Mouse (Mus musculus) hindbrain, embryonic 14.5 days (tissue): ENCODE measurements around the gene Drg1. TPM values are rescaled to one million over a fixed set of nuclear protein-coding genes. Genes with fewer than 3 reads are reported as not detected.
"Not testable (repeated sequence)": the region's sequence is repeated elsewhere in the genome, so short reads cannot be mapped to it uniquely, and the experiment has no call there.

Experiments
- ATAC-seq: fragments of 200-750 bp; cut with Nextera tagmentation; 2 replicates; pipeline ENCODE4 v1.8.0; 2017; ENCODE audit warnings: moderate number of reproducible peaks, mild to moderate bottlenecking, moderate TSS enrichment, moderate library complexity; ENCODE audit not compliant: low FRiP score
- DNase-seq: peaks from one replicate; pipeline ENCODE4 v3.0.0-alpha.2; 2015; ENCODE audit warnings: low spot score
- H3K27ac ChIP-seq: fragments of 300-500 bp; sonication (generic); 2 replicates; pipeline ENCODE4 v1.5.1; 2014; ENCODE audit warnings: mild to moderate bottlenecking, moderate library complexity
- H3K27me3 ChIP-seq: fragments of 300-500 bp; sonication (generic); 2 replicates; pipeline ENCODE4 v1.6.1; 2014; ENCODE audit warnings: mild to moderate bottlenecking, low read length, mixed read lengths; ENCODE audit not compliant: control insufficient read depth, insufficient read depth
- H3K36me3 ChIP-seq: fragments of 300-500 bp; sonication (generic); replicated peaks from 2 replicates; pipeline ENCODE4 v1.6.1; 2014; ENCODE audit not compliant: control insufficient read depth, insufficient read depth
- H3K4me1 ChIP-seq: fragments of 300-500 bp; sonication (generic); replicated peaks from 2 replicates; pipeline ENCODE4 v1.6.1; 2014; ENCODE audit warnings: antibody characterized with exemption, low read length, mixed read lengths; ENCODE audit not compliant: control insufficient read depth, insufficient read depth
- H3K4me2 ChIP-seq: fragments of 300-500 bp; sonication (generic); replicated peaks from 2 replicates; pipeline ENCODE4 v1.6.1; 2014; ENCODE audit warnings: mild to moderate bottlenecking, moderate library complexity
- H3K4me3 ChIP-seq: fragments of 300-500 bp; sonication (generic); replicated peaks from 2 replicates; pipeline ENCODE4 v1.5.1; 2014; ENCODE audit warnings: mild to moderate bottlenecking, low read length
- H3K9ac ChIP-seq: fragments of 300-500 bp; sonication (generic); 2 replicates; pipeline ENCODE4 v1.6.1; 2014
- H3K9me3 ChIP-seq: fragments of 300-500 bp; sonication (generic); 2 replicates; pipeline ENCODE4 v1.6.1; 2016; ENCODE audit warnings: low read length; ENCODE audit not compliant: control insufficient read depth
- WGBS: fragments of 180-500 bp; shearing (Covaris S2); extraction: QIAGEN DNeasy Blood & Tissue Kit; methylation state at CpG from one replicate; pipeline ENCODE4 v1.1.7; 2014; 5-methylcytosine and 5-hydroxymethylcytosine counted together
- polyA plus RNA-seq: library from polyadenylated mRNA; unstranded; fragments of >200 nt; fragmentation: Nextera tagmentation; extraction: Ambion mirVana; gene quantifications from 2 replicates; pipeline ENCODE4 v1.2.1, GENCODE M21; 2014

The Drg1 gene
- polyA plus RNA-seq, 1 experiment from 2014 or later, result 216 TPM

- DNase-seq (peak; percentile 32), ATAC-seq (peak; percentile 28)
- H3K9ac ChIP-seq, H3K27me3 ChIP-seq, H3K4me1 ChIP-seq, H3K4me3 ChIP-seq, H3K4me2 ChIP-seq, H3K36me3 ChIP-seq, H3K27ac ChIP-seq: not testable (repeated sequence)
- peaks cover 12% of the 10 kb centered on the region for H3K9me3 ChIP-seq
- WGBS, result 89% methylated on average over 3 of the region's 5 CpGs
These were observed 100.9 kb downstream of the Drg1 start for GRCm38 (mm10) chr11:3165210-3165782.

- not testable (repeated sequence) for H3K27ac ChIP-seq, H3K36me3 ChIP-seq, H3K27me3 ChIP-seq, DNase-seq, ATAC-seq, H3K4me2 ChIP-seq, H3K4me1 ChIP-seq, H3K4me3 ChIP-seq, H3K9ac ChIP-seq
- 65% methylated on average over 3 of the region's 3 CpGs for WGBS
- peaks cover 12% of the 10 kb centered on the region for H3K9me3 ChIP-seq
These were observed 102.6 kb downstream of the Drg1 start for GRCm38 (mm10) chr11:3163661-3164060.

- H3K4me2 ChIP-seq, ATAC-seq, H3K9ac ChIP-seq, H3K27me3 ChIP-seq, H3K4me3 ChIP-seq, H3K27ac ChIP-seq, H3K4me1 ChIP-seq, DNase-seq, H3K36me3 ChIP-seq: not testable (repeated sequence)
- WGBS, result 90% methylated on average over 2 of the region's 2 CpGs
- peaks cover 13% of the 10 kb centered on the region for H3K9me3 ChIP-seq
These were observed 103.1 kb downstream of the Drg1 start for GRCm38 (mm10) chr11:3163122-3163521.

- not testable (repeated sequence) for H3K9ac ChIP-seq, H3K4me3 ChIP-seq, H3K4me1 ChIP-seq, H3K27me3 ChIP-seq, H3K27ac ChIP-seq, DNase-seq, H3K4me2 ChIP-seq, H3K36me3 ChIP-seq
- H3K9me3 ChIP-seq, result peaks cover 16% of the 10 kb centered on the region
- ATAC-seq, result peak; percentile 53
- 60% methylated on average over 5 of the region's 5 CpGs for WGBS
These were observed 103.8 kb downstream of the Drg1 start for GRCm38 (mm10) chr11:3162236-3162897.

- H3K27ac ChIP-seq, H3K4me2 ChIP-seq, H3K9ac ChIP-seq, H3K36me3 ChIP-seq, H3K4me1 ChIP-seq, ATAC-seq, DNase-seq, H3K4me3 ChIP-seq, H3K27me3 ChIP-seq: not testable (repeated sequence)
- WGBS, result 61% methylated on average over 1 of the region's 2 CpGs
- peaks cover 16% of the 10 kb centered on the region for H3K9me3 ChIP-seq
These were observed 104.8 kb downstream of the Drg1 start for GRCm38 (mm10) chr11:3161370-3161769.

GRCm38 (mm10) chr11:3158800-3159199 is 107.4 kb downstream of the Drg1 start:
- H3K9ac ChIP-seq, H3K4me2 ChIP-seq, H3K4me3 ChIP-seq, ATAC-seq, H3K27ac ChIP-seq, H3K27me3 ChIP-seq, H3K4me1 ChIP-seq, H3K36me3 ChIP-seq, DNase-seq: not testable (repeated sequence)
- 91% methylated on average over 4 of the region's 4 CpGs for WGBS
- peaks cover 16% of the 10 kb centered on the region for H3K9me3 ChIP-seq

- DNase-seq, H3K4me1 ChIP-seq, H3K36me3 ChIP-seq, ATAC-seq, H3K4me2 ChIP-seq, H3K27ac ChIP-seq, H3K9ac ChIP-seq, H3K27me3 ChIP-seq, H3K4me3 ChIP-seq: not testable (repeated sequence)
- H3K9me3 ChIP-seq, result peaks cover 17% of the 10 kb centered on the region
- WGBS, result 91% methylated on average over 6 of the region's 6 CpGs
These were observed 108.2 kb downstream of the Drg1 start for GRCm38 (mm10) chr11:3157996-3158395.

GRCm38 (mm10) chr11:3156991-3157390 is 109.2 kb downstream of the Drg1 start:
- H3K9me3 ChIP-seq, result peaks cover 12% of the 10 kb centered on the region
- H3K4me2 ChIP-seq, H3K9ac ChIP-seq, H3K27me3 ChIP-seq, DNase-seq, H3K4me3 ChIP-seq, H3K27ac ChIP-seq, H3K36me3 ChIP-seq, H3K4me1 ChIP-seq: not testable (repeated sequence)
- 92% methylated on average over 2 of the region's 3 CpGs for WGBS
- ATAC-seq, result peak; percentile 7; the same call in 1 of the 2 replicates

- not testable (repeated sequence) for H3K27ac ChIP-seq, H3K9ac ChIP-seq, H3K4me1 ChIP-seq, H3K27me3 ChIP-seq, H3K4me2 ChIP-seq, H3K4me3 ChIP-seq, H3K36me3 ChIP-seq
- WGBS, result 79% methylated on average over 1 of the region's 1 CpGs
- DNase-seq, result peak; percentile 29
- peak; percentile 63 for ATAC-seq
- H3K9me3 ChIP-seq, result peaks cover 20% of the 10 kb centered on the region
These were observed 112.4 kb downstream of the Drg1 start for GRCm38 (mm10) chr11:3153666-3154397.
